Comparison of ENCODE assay signal across 8 mouse cellular contexts in the genomic region with DNA sequence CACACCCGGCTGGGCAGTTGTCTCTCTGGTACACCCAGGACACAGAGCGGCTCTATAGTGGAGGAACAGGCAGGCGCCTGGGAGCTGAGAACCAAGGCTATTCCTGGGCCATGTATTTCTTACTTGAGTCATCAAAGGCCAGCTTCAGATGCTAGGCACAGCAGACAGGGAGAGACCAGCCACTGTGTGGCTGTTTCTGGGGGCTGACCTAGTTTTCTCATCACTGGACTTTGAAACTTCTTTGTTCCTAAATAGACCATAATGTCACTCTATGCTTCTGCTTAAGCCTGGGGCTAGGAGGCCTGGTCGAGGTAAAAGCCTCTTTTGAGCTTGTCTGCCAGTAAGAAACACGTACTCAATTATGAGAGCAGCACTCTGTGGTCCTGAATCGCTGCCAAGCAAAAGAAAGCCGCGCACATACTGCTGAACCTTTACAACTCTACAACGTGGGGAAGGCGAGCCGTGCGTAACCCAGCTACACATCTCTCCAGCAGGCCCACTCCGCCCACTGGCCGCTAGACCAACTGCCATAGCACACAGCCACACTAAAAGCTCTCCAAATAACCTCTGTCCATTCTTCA.
A peak's percentile ranks its signal among the peaks of the same experiment; 100 is the strongest.
DNase-seq lines count a peak whose midpoint lies in the region; ATAC-seq and TF ChIP-seq lines count a peak whose summit lies in the region.

No protein-coding gene starts in this region.

- H3K27ac ChIP-seq in heart, embryonic 12.5 days (ENCODE audit: poor library complexity, severe bottlenecking) = peak overlapping the region; percentile 76
- H3K27ac ChIP-seq in stomach, postnatal 0 days (replicated peaks) = peak overlapping the region; percentile 45; the same call in 1 of the 2 replicates

- intact Hi-C loops in gastrocnemius, postnatal 14 days (cut with DNase I; ENCODE audit: low total_unique reads) = no loop called here

- ATAC-seq in heart, embryonic 12.5 days (ENCODE audit: insufficient number of reproducible peaks, low FRiP score) = peak; percentile 29; the same call in 1 of the 2 replicates
- ATAC-seq in stomach, postnatal 0 days (ENCODE audit: low FRiP score, low TSS enrichment) = peak; percentile 59; the same call in 1 of the 2 replicates
- ATAC-seq in megakaryocyte-erythroid progenitor cell, adult 5-6 weeks (replicated peaks; ENCODE audit: low FRiP score, low TSS enrichment, poor library complexity, severe bottlenecking) = no peak

- TF ChIP-seq EP300 in stomach, postnatal 0 days (optimal IDR thresholded peaks at IDR 0.05) = no peak

- no peaks in the 10 kb centered on the region for H3K27me3 ChIP-seq in heart, embryonic 12.5 days (replicated peaks)
- H3K27me3 ChIP-seq in stomach, postnatal 0 days (ENCODE audit: control insufficient read depth, insufficient read depth, low read length) = no peaks in the 10 kb centered on the region

- peak overlapping the region; percentile 29; the same call in 1 of the 2 replicates for H3K9ac ChIP-seq in heart, embryonic 12.5 days
- no peak overlapping the region for H3K9ac ChIP-seq in stomach, postnatal 0 days (ENCODE audit: low read length)

- DNase-seq in gastrocnemius, adult 18-20 months (ENCODE audit: low spot score) = peak; percentile 34
- no peak for DNase-seq in gastrocnemius, postnatal 14 days
- DNase-seq in cerebellum, adult 11-12 months = peak; percentile 32
- peak; percentile 26 to 40 for DNase-seq in layer of hippocampus, adult 8-10 months (ENCODE audit: low spot score in 2 of 2)
- peak; percentile 26 for DNase-seq in lung, postnatal 25 days (ENCODE audit: low spot score)
- peak; percentile 46 for DNase-seq in stomach, postnatal 0 days (ENCODE audit: low spot score)

- no peak overlapping the region for H3K4me3 ChIP-seq in heart, embryonic 12.5 days
- H3K4me3 ChIP-seq in stomach, postnatal 0 days (ENCODE audit: low read depth, low read length) = no peak overlapping the region

- H3K4me1 ChIP-seq in heart, embryonic 12.5 days (replicated peaks) = peaks cover 49% of the 10 kb centered on the region
- peaks cover 3% of the 10 kb centered on the region; the same call in 1 of the 2 replicates for H3K4me1 ChIP-seq in stomach, postnatal 0 days (replicated peaks; ENCODE audit: control insufficient read depth, insufficient read depth)

- H3K36me3 ChIP-seq in heart, embryonic 12.5 days = peaks cover 2% of the 10 kb centered on the region; the same call in 1 of the 2 replicates
- H3K36me3 ChIP-seq in stomach, postnatal 0 days (ENCODE audit: control insufficient read depth, insufficient read depth, low read length) = no peaks in the 10 kb centered on the region

- H3K4me2 ChIP-seq in heart, embryonic 12.5 days = peak overlapping the region; percentile 15; the same call in 1 of the 2 replicates
- no peak overlapping the region for H3K4me2 ChIP-seq in stomach, postnatal 0 days (replicated peaks; ENCODE audit: low read depth)

- no peaks in the 10 kb centered on the region for H3K9me3 ChIP-seq in heart, embryonic 12.5 days (replicated peaks)
- no peaks in the 10 kb centered on the region for H3K9me3 ChIP-seq in stomach, postnatal 0 days (ENCODE audit: control insufficient read depth, low read length)

- peak; percentile 30; the same call in 1 of the 2 replicates for TF ChIP-seq CTCF in stomach, postnatal 0 days (IDR thresholded peaks at IDR 0.05; ENCODE audit: low read depth)

- 50% methylated on average over 14 of the region's 14 CpGs for WGBS in heart, embryonic 12.5 days
- WGBS in stomach, postnatal 0 days = 47% methylated on average over 14 of the region's 14 CpGs
